Mouse (Mus musculus) testis, adult 2 months (tissue): ENCODE data around the gene B3glct.

Source experiments
- CTCF ChIP-seq: fragments of 200-500 bp; IDR thresholded peaks from 2 replicates; pipeline ENCODE4 v1.5.1; 2012; ENCODE audit warnings: low read depth, mild to moderate bottlenecking, inconsistent platforms, low read length, moderate library complexity; ENCODE audit not compliant: control insufficient read depth, insufficient read depth, insufficient replicate concordance
- POLR2A ChIP-seq: fragments of 200-500 bp; IDR thresholded peaks from 2 replicates; pipeline ENCODE4 v1.6.1; 2012; ENCODE audit warnings: low read depth, mild to moderate bottlenecking, inconsistent platforms, low read length, moderate library complexity; ENCODE audit not compliant: control insufficient read depth

DNA sequence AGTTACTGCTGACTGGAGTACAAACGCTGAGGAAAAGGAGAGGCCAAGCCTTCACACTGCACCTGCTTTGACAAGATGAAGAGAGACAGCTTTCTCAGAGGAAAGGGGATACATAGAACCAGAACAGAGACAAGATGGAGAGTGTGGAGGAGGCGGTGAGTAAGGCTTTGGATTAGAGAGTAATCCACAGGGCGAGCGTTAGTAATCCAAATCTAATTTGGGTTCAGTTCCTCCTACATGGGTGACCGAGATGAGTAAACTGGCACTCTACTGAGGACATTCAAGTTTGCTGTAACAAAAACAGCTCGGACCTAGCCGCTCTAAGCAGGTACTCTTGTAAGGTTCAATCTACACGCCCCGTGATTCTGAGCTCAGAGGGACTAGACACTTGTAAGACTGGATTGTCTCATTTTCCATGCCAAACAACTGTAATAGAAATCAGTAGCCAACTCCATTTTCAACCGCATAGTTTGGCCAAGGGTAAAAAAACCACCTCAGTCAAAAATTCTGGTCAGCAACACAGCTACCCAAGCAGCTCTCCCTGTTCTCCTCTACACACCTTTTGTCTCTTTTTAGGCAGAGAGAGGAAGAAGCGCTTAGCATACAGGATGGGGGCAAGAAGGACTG, 43.5 kb upstream of the B3glct start:
- TF ChIP-seq CTCF (no peak), POLR2A (no peak)
